Mouse (Mus musculus): Measurements from ENCODE around the gene Tbcel. TPM values are rescaled to one million over a fixed set of nuclear protein-coding genes. Genes with fewer than 3 reads are reported as not detected.

The Tbcel gene
- polyA plus RNA-seq, 1 experiment from 2014 or later, result 4.4 TPM

- H3K4me1 ChIP-seq, result no peaks in the 10 kb centered on the region; the same call in 1 of the 2 replicates
- H3K36me3 ChIP-seq (replicated peaks), result no peaks in the 10 kb centered on the region; the same call in 1 of the 2 replicates
- H3K27me3 ChIP-seq (replicated peaks), result no peaks in the 10 kb centered on the region
- no peaks in the 10 kb centered on the region for H3K9me3 ChIP-seq
- H3K27ac ChIP-seq, result no peak overlapping the region
- no peak for ATAC-seq (replicated peaks)
- H3K4me3 ChIP-seq, result no peak overlapping the region
- no peak overlapping the region for H3K4me2 ChIP-seq
- WGBS, result 82% methylated on average over 12 of the region's 12 CpGs
- no peak overlapping the region for H3K9ac ChIP-seq
These were observed 79.3 kb downstream of the Tbcel start for GRCm38 (mm10) chr9:42428060-42428924.

GRCm38 (mm10) chr9:42426661-42427358 is 80.8 kb downstream of the Tbcel start:
- Histone ChIP-seq H3K4me2 (no peak overlapping the region), H3K27ac (no peak overlapping the region), H3K36me3 (replicated peaks) (no peaks in the 10 kb centered on the region; the same call in 1 of the 2 replicates), H3K27me3 (replicated peaks) (no peaks in the 10 kb centered on the region), H3K4me3 (no peak overlapping the region), H3K9me3 (no peaks in the 10 kb centered on the region), H3K9ac (no peak overlapping the region), H3K4me1 (no peaks in the 10 kb centered on the region; the same call in 1 of the 2 replicates)
- ATAC-seq (replicated peaks), result no peak
- WGBS, result 34% methylated on average over 10 of the region's 10 CpGs

GRCm38 (mm10) chr9:42423649-42424048 is 84.0 kb downstream of the Tbcel start:
- Histone ChIP-seq H3K9ac (no peak overlapping the region), H3K9me3 (no peaks in the 10 kb centered on the region), H3K4me1 (no peaks in the 10 kb centered on the region; the same call in 1 of the 2 replicates), H3K4me2 (no peak overlapping the region), H3K4me3 (no peak overlapping the region), H3K27ac (no peak overlapping the region), H3K27me3 (replicated peaks) (no peaks in the 10 kb centered on the region), H3K36me3 (replicated peaks) (peaks cover 6% of the 10 kb centered on the region; the same call in 1 of the 2 replicates)
- 93% methylated on average over 2 of the region's 2 CpGs for WGBS
- ATAC-seq (replicated peaks), result no peak

- H3K4me2 ChIP-seq, result no peak overlapping the region
- ATAC-seq (replicated peaks), result no peak
- H3K9me3 ChIP-seq, result no peaks in the 10 kb centered on the region
- no peaks in the 10 kb centered on the region for H3K4me1 ChIP-seq
- no peak overlapping the region for H3K27ac ChIP-seq
- no peak overlapping the region for H3K4me3 ChIP-seq
- H3K27me3 ChIP-seq (replicated peaks), result no peaks in the 10 kb centered on the region
- 71% methylated on average over 2 of the region's 2 CpGs for WGBS
- peaks cover 6% of the 10 kb centered on the region; the same call in 1 of the 2 replicates for H3K36me3 ChIP-seq (replicated peaks)
- H3K9ac ChIP-seq, result no peak overlapping the region
These were observed 87.9 kb downstream of the Tbcel start for GRCm38 (mm10) chr9:42419687-42420086.

GRCm38 (mm10) chr9:42418786-42419185 is 88.8 kb downstream of the Tbcel start:
- Histone ChIP-seq H3K36me3 (replicated peaks) (peaks cover 6% of the 10 kb centered on the region; the same call in 1 of the 2 replicates), H3K27ac (no peak overlapping the region)
- WGBS, result 97% methylated on average over 5 of the region's 5 CpGs

GRCm38 (mm10) chr9:42417352-42417952 is 90.2 kb downstream of the Tbcel start:
- no peaks in the 10 kb centered on the region for H3K27me3 ChIP-seq (replicated peaks)
- no peak overlapping the region for H3K4me2 ChIP-seq
- H3K4me3 ChIP-seq, result no peak overlapping the region
- 81% methylated on average over 12 of the region's 12 CpGs for WGBS
- peaks cover 6% of the 10 kb centered on the region; the same call in 1 of the 2 replicates for H3K36me3 ChIP-seq (replicated peaks)
- ATAC-seq (replicated peaks), result no peak
- no peak overlapping the region for H3K27ac ChIP-seq
- H3K9me3 ChIP-seq, result no peaks in the 10 kb centered on the region
- H3K9ac ChIP-seq, result no peak overlapping the region
- 0 out of 2 replicates have a peak, but pooled peaks cover 4% of the 10 kb centered on the region for H3K4me1 ChIP-seq

More at GRCm38 (mm10) chr9:42418786-42419185, 88.8 kb downstream of the Tbcel start:
- H3K9ac ChIP-seq, result no peak overlapping the region
- H3K4me2 ChIP-seq, result no peak overlapping the region
- H3K9me3 ChIP-seq, result no peaks in the 10 kb centered on the region
- 0 out of 2 replicates have a peak, but pooled peaks cover 3% of the 10 kb centered on the region for H3K4me1 ChIP-seq
- H3K4me3 ChIP-seq, result no peak overlapping the region
- H3K27me3 ChIP-seq (replicated peaks), result no peaks in the 10 kb centered on the region
- ATAC-seq (replicated peaks), result no peak

GRCm38 (mm10) chr9:42415184-42415583 is 92.4 kb downstream of the Tbcel start:
- Histone ChIP-seq H3K9ac (no peak overlapping the region), H3K27ac (no peak overlapping the region), H3K27me3 (replicated peaks) (no peaks in the 10 kb centered on the region), H3K4me1 (0 out of 2 replicates have a peak, but pooled peaks cover 4% of the 10 kb centered on the region), H3K4me3 (no peak overlapping the region), H3K9me3 (no peaks in the 10 kb centered on the region), H3K36me3 (replicated peaks) (no peaks in the 10 kb centered on the region), H3K4me2 (no peak overlapping the region)
- ATAC-seq (replicated peaks), result peak; percentile 48; the same call in 1 of the 2 replicates
- 24% methylated on average over 1 of the region's 1 CpGs for WGBS

GRCm38 (mm10) chr9:42413345-42413744 is 94.3 kb downstream of the Tbcel start:
- Histone ChIP-seq H3K9ac (no peak overlapping the region), H3K27ac (no peak overlapping the region), H3K4me2 (no peak overlapping the region), H3K36me3 (replicated peaks) (no peaks in the 10 kb centered on the region), H3K4me1 (0 out of 2 replicates have a peak, but pooled peaks cover 4% of the 10 kb centered on the region), H3K9me3 (no peaks in the 10 kb centered on the region), H3K4me3 (no peak overlapping the region), H3K27me3 (replicated peaks) (no peaks in the 10 kb centered on the region)
- no peak for ATAC-seq (replicated peaks)
- 53% methylated on average over 12 of the region's 12 CpGs for WGBS

GRCm38 (mm10) chr9:42411296-42411695 is 96.3 kb downstream of the Tbcel start:
- WGBS, result 93% methylated on average over 6 of the region's 6 CpGs
- no peak for ATAC-seq (replicated peaks)
- Histone ChIP-seq H3K36me3 (replicated peaks) (no peaks in the 10 kb centered on the region), H3K27me3 (replicated peaks) (no peaks in the 10 kb centered on the region), H3K9ac (no peak overlapping the region), H3K4me2 (no peak overlapping the region), H3K9me3 (no peaks in the 10 kb centered on the region), H3K4me3 (no peak overlapping the region), H3K4me1 (0 out of 2 replicates have a peak, but pooled peaks cover 4% of the 10 kb centered on the region), H3K27ac (no peak overlapping the region)

- Histone ChIP-seq H3K9ac (no peak overlapping the region), H3K4me3 (no peak overlapping the region), H3K9me3 (no peaks in the 10 kb centered on the region), H3K27me3 (replicated peaks) (no peaks in the 10 kb centered on the region; the same call in 1 of the 2 replicates), H3K36me3 (replicated peaks) (no peaks in the 10 kb centered on the region), H3K4me2 (no peak overlapping the region), H3K27ac (no peak overlapping the region), H3K4me1 (no peaks in the 10 kb centered on the region)
- 77% methylated on average over 4 of the region's 4 CpGs for WGBS
- ATAC-seq (replicated peaks), result no peak
These were observed 101.9 kb downstream of the Tbcel start for GRCm38 (mm10) chr9:42405736-42406135.

- Histone ChIP-seq H3K27ac (no peak overlapping the region), H3K9ac (no peak overlapping the region), H3K4me1 (peaks cover 11% of the 10 kb centered on the region), H3K27me3 (replicated peaks) (no peaks in the 10 kb centered on the region; the same call in 1 of the 2 replicates), H3K36me3 (replicated peaks) (no peaks in the 10 kb centered on the region), H3K4me2 (no peak overlapping the region), H3K9me3 (no peaks in the 10 kb centered on the region), H3K4me3 (no peak overlapping the region)
- ATAC-seq (replicated peaks), result no peak
- WGBS, result 70% methylated on average over 6 of the region's 6 CpGs
These were observed 106.1 kb downstream of the Tbcel start for GRCm38 (mm10) chr9:42401486-42401885.

- no peak for ATAC-seq (replicated peaks)
- Histone ChIP-seq H3K4me2 (0 out of 2 replicates have a peak within 1 kb of the TSS, but pooled peaks have one; percentile 0), H3K27me3 (replicated peaks) (no peaks in the 10 kb centered on the region; the same call in 1 of the 2 replicates), H3K36me3 (replicated peaks) (no peaks in the 10 kb centered on the region), H3K9ac (no peak within 1 kb of the TSS), H3K4me1 (peaks cover 11% of the 10 kb centered on the region), H3K27ac (no peak within 1 kb of the TSS), H3K9me3 (no peaks in the 10 kb centered on the region), H3K4me3 (no peak within 1 kb of the TSS)
- WGBS, result 36% methylated on average over 6 of the region's 6 CpGs
These were observed 107.8 kb downstream of the Tbcel start, which contains the start of gene Tecta for GRCm38 (mm10) chr9:42399829-42400228. Gene Tecta (minus strand): TSS chr9:42399929.

All from midbrain, embryonic 15.5 days (tissue).